Mouse (Mus musculus): ENCODE data around the gene Trub2. TPM values are rescaled to one million over a fixed set of nuclear protein-coding genes. Genes with fewer than 3 reads are reported as not detected.

The Trub2 gene
- polyA plus RNA-seq, 1 experiment from 2014 or later: 32.6 TPM

- H3K4me3 ChIP-seq (ENCODE audit: low read depth, low read length): no peak overlapping the region
- H3K4me1 ChIP-seq (ENCODE audit: insufficient read depth): 0 out of 2 replicates have a peak, but pooled peaks cover under 1% of the 10 kb centered on the region
- peaks cover 47% of the 10 kb centered on the region for H3K27me3 ChIP-seq (ENCODE audit: insufficient read depth, low read length)
- H3K9me3 ChIP-seq (ENCODE audit: low read depth, low read length): no peaks in the 10 kb centered on the region
- H3K9ac ChIP-seq: no peak overlapping the region
- TF ChIP-seq CTCF (IDR thresholded peaks at IDR 0.05; ENCODE audit: low read depth): no peak
- H3K4me2 ChIP-seq: no peak overlapping the region
- no peaks in the 10 kb centered on the region for H3K36me3 ChIP-seq (ENCODE audit: insufficient read depth)
- no peak overlapping the region for H3K27ac ChIP-seq (ENCODE audit: low read depth)
- 81% methylated on average over 5 of the region's 5 CpGs for WGBS
- no peak for ATAC-seq (ENCODE audit: insufficient read depth)
- DNase-seq: no peak
These were observed 35.9 kb downstream of the Trub2 start for GRCm38 (mm10) chr2:29752397-29752796.

- peak within 1 kb of the TSS; percentile 24 for H3K4me3 ChIP-seq (ENCODE audit: low read depth, low read length)
- peak within 1 kb of the TSS; percentile 58 for H3K4me2 ChIP-seq
- peak; percentile 50 for DNase-seq
- H3K4me1 ChIP-seq (ENCODE audit: insufficient read depth): 0 out of 2 replicates have a peak, but pooled peaks cover 3% of the 10 kb centered on the region
- H3K9me3 ChIP-seq (ENCODE audit: low read depth, low read length): no peaks in the 10 kb centered on the region
- H3K9ac ChIP-seq: peak within 1 kb of the TSS; percentile 33
- H3K27ac ChIP-seq (ENCODE audit: low read depth): peak within 1 kb of the TSS; percentile 58; the same call in 1 of the 2 replicates
- ATAC-seq (ENCODE audit: insufficient read depth): peak; percentile 70
- H3K36me3 ChIP-seq (ENCODE audit: insufficient read depth): no peaks in the 10 kb centered on the region
- peaks cover 56% of the 10 kb centered on the region for H3K27me3 ChIP-seq (ENCODE audit: insufficient read depth, low read length)
- 5% methylated on average over 28 of the region's 28 CpGs for WGBS
- no peak for TF ChIP-seq CTCF (IDR thresholded peaks at IDR 0.05; ENCODE audit: low read depth)
These were observed 36.8 kb downstream of the Trub2 start, which contains the start of gene Gm13420 for GRCm38 (mm10) chr2:29751497-29751896. Gene Gm13420 (minus strand): TSS chr2:29751685.

- Histone ChIP-seq H3K36me3 (ENCODE audit: insufficient read depth) (no peaks in the 10 kb centered on the region), H3K27ac (ENCODE audit: low read depth) (no peak overlapping the region), H3K9me3 (ENCODE audit: low read depth, low read length) (no peaks in the 10 kb centered on the region), H3K4me1 (ENCODE audit: insufficient read depth) (0 out of 2 replicates have a peak, but pooled peaks cover 3% of the 10 kb centered on the region), H3K27me3 (ENCODE audit: insufficient read depth, low read length) (peaks cover 67% of the 10 kb centered on the region), H3K9ac (no peak overlapping the region), H3K4me2 (no peak overlapping the region), H3K4me3 (ENCODE audit: low read depth, low read length) (no peak overlapping the region)
- ATAC-seq (ENCODE audit: insufficient read depth) (no peak), DNase-seq (no peak)
- 73% methylated on average over 4 of the region's 4 CpGs for WGBS
- TF ChIP-seq CTCF (IDR thresholded peaks at IDR 0.05; ENCODE audit: low read depth): no peak
These were observed 39.8 kb downstream of the Trub2 start for GRCm38 (mm10) chr2:29748499-29748898.

GRCm38 (mm10) chr2:29747852-29748251, 40.5 kb downstream of the Trub2 start:
- Histone ChIP-seq H3K4me3 (ENCODE audit: low read depth, low read length) (no peak overlapping the region), H3K4me1 (ENCODE audit: insufficient read depth) (0 out of 2 replicates have a peak, but pooled peaks cover 3% of the 10 kb centered on the region), H3K27me3 (ENCODE audit: insufficient read depth, low read length) (peaks cover 64% of the 10 kb centered on the region), H3K27ac (ENCODE audit: low read depth) (no peak overlapping the region), H3K4me2 (no peak overlapping the region), H3K9me3 (ENCODE audit: low read depth, low read length) (no peaks in the 10 kb centered on the region), H3K9ac (no peak overlapping the region), H3K36me3 (ENCODE audit: insufficient read depth) (no peaks in the 10 kb centered on the region)
- TF ChIP-seq CTCF (IDR thresholded peaks at IDR 0.05; ENCODE audit: low read depth): peak; percentile 43
- WGBS: 65% methylated on average over 5 of the region's 5 CpGs
- DNase-seq (peak; percentile 52), ATAC-seq (ENCODE audit: insufficient read depth) (no peak)

GRCm38 (mm10) chr2:29747188-29747782, 41.0 kb downstream of the Trub2 start:
- no peak for ATAC-seq (ENCODE audit: insufficient read depth)
- 7% methylated on average over 47 of the region's 50 CpGs for WGBS
- H3K4me2 ChIP-seq: peak overlapping the region; percentile 59
- no peak overlapping the region for H3K27ac ChIP-seq (ENCODE audit: low read depth)
- peaks cover 60% of the 10 kb centered on the region for H3K27me3 ChIP-seq (ENCODE audit: insufficient read depth, low read length)
- H3K36me3 ChIP-seq (ENCODE audit: insufficient read depth): no peaks in the 10 kb centered on the region
- TF ChIP-seq CTCF (IDR thresholded peaks at IDR 0.05; ENCODE audit: low read depth): no peak
- 0 out of 2 replicates have a peak, but pooled peaks cover 3% of the 10 kb centered on the region for H3K4me1 ChIP-seq (ENCODE audit: insufficient read depth)
- DNase-seq: no peak
- peak overlapping the region; percentile 23 for H3K4me3 ChIP-seq (ENCODE audit: low read depth, low read length)
- peak overlapping the region; percentile 36 for H3K9ac ChIP-seq
- H3K9me3 ChIP-seq (ENCODE audit: low read depth, low read length): no peaks in the 10 kb centered on the region

GRCm38 (mm10) chr2:29744256-29744655, 44.0 kb downstream of the Trub2 start:
- Histone ChIP-seq H3K27me3 (ENCODE audit: insufficient read depth, low read length) (peaks cover 32% of the 10 kb centered on the region), H3K9me3 (ENCODE audit: low read depth, low read length) (no peaks in the 10 kb centered on the region), H3K27ac (ENCODE audit: low read depth) (no peak overlapping the region), H3K4me2 (no peak overlapping the region), H3K36me3 (ENCODE audit: insufficient read depth) (peaks cover 12% of the 10 kb centered on the region; the same call in 1 of the 2 replicates), H3K9ac (no peak overlapping the region), H3K4me3 (ENCODE audit: low read depth, low read length) (no peak overlapping the region), H3K4me1 (ENCODE audit: insufficient read depth) (0 out of 2 replicates have a peak, but pooled peaks cover 3% of the 10 kb centered on the region)
- ATAC-seq (ENCODE audit: insufficient read depth) (no peak), DNase-seq (no peak)
- WGBS: 83% methylated on average over 6 of the region's 6 CpGs
- TF ChIP-seq CTCF (IDR thresholded peaks at IDR 0.05; ENCODE audit: low read depth): no peak

GRCm38 (mm10) chr2:29741207-29741606, 47.1 kb downstream of the Trub2 start:
- 94% methylated on average over 6 of the region's 6 CpGs for WGBS
- no peaks in the 10 kb centered on the region for H3K4me1 ChIP-seq (ENCODE audit: insufficient read depth)

More at GRCm38 (mm10) chr2:29741207-29741606, 47.1 kb downstream of the Trub2 start:
- H3K36me3 ChIP-seq (ENCODE audit: insufficient read depth): peaks cover 37% of the 10 kb centered on the region
- no peak overlapping the region for H3K27ac ChIP-seq (ENCODE audit: low read depth)
- no peak for ATAC-seq (ENCODE audit: insufficient read depth)
- DNase-seq: no peak
- no peak overlapping the region for H3K4me3 ChIP-seq (ENCODE audit: low read depth, low read length)
- TF ChIP-seq CTCF (IDR thresholded peaks at IDR 0.05; ENCODE audit: low read depth): no peak
- H3K9me3 ChIP-seq (ENCODE audit: low read depth, low read length): no peaks in the 10 kb centered on the region
- no peak overlapping the region for H3K4me2 ChIP-seq
- H3K9ac ChIP-seq: no peak overlapping the region
- H3K27me3 ChIP-seq (ENCODE audit: insufficient read depth, low read length): peaks cover 7% of the 10 kb centered on the region; the same call in 1 of the 2 replicates
